Mouse (Mus musculus) cerebellum, adult 2 months (tissue): ENCODE results near the gene Apool.

ENCODE experiments used
- CTCF ChIP-seq: fragments of 200-500 bp; IDR thresholded peaks from 2 replicates; pipeline ENCODE4 v1.5.1; 2011; ENCODE audit warnings: low read depth, mild to moderate bottlenecking, control low read depth, low read length, moderate library complexity, borderline replicate concordance; ENCODE audit not compliant: insufficient read depth
- POLR2A ChIP-seq: fragments of 200-500 bp; IDR thresholded peaks from 2 replicates; pipeline ENCODE4 v1.6.1; 2011; ENCODE audit warnings: low read length, control low read depth, borderline replicate concordance; ENCODE audit not compliant: insufficient read depth

GRCm38 (mm10) chrX:112412309-112412708 lies 101.2 kb downstream of the Apool start:
- TF ChIP-seq CTCF (no peak), POLR2A (no peak)
